Mouse (Mus musculus) hindbrain, embryonic 14.5 days (tissue): ENCODE data around the gene Ccl24. TPM values are rescaled to one million over a fixed set of nuclear protein-coding genes. Genes with fewer than 3 reads are reported as not detected.

Experiments used
- ATAC-seq: fragments of 200-750 bp; cut with Nextera tagmentation; 2 replicates; pipeline ENCODE4 v1.8.0; 2017; ENCODE audit warnings: moderate number of reproducible peaks, mild to moderate bottlenecking, moderate TSS enrichment, moderate library complexity; ENCODE audit not compliant: low FRiP score
- DNase-seq: peaks from one replicate; pipeline ENCODE4 v3.0.0-alpha.2; 2015; ENCODE audit warnings: low spot score
- H3K27ac ChIP-seq: fragments of 300-500 bp; sonication (generic); 2 replicates; pipeline ENCODE4 v1.5.1; 2014; ENCODE audit warnings: mild to moderate bottlenecking, moderate library complexity
- H3K27me3 ChIP-seq: fragments of 300-500 bp; sonication (generic); 2 replicates; pipeline ENCODE4 v1.6.1; 2014; ENCODE audit warnings: mild to moderate bottlenecking, low read length, mixed read lengths; ENCODE audit not compliant: control insufficient read depth, insufficient read depth
- H3K36me3 ChIP-seq: fragments of 300-500 bp; sonication (generic); replicated peaks from 2 replicates; pipeline ENCODE4 v1.6.1; 2014; ENCODE audit not compliant: control insufficient read depth, insufficient read depth
- H3K4me1 ChIP-seq: fragments of 300-500 bp; sonication (generic); replicated peaks from 2 replicates; pipeline ENCODE4 v1.6.1; 2014; ENCODE audit warnings: antibody characterized with exemption, low read length, mixed read lengths; ENCODE audit not compliant: control insufficient read depth, insufficient read depth
- H3K4me2 ChIP-seq: fragments of 300-500 bp; sonication (generic); replicated peaks from 2 replicates; pipeline ENCODE4 v1.6.1; 2014; ENCODE audit warnings: mild to moderate bottlenecking, moderate library complexity
- H3K4me3 ChIP-seq: fragments of 300-500 bp; sonication (generic); replicated peaks from 2 replicates; pipeline ENCODE4 v1.5.1; 2014; ENCODE audit warnings: mild to moderate bottlenecking, low read length
- H3K9ac ChIP-seq: fragments of 300-500 bp; sonication (generic); 2 replicates; pipeline ENCODE4 v1.6.1; 2014
- H3K9me3 ChIP-seq: fragments of 300-500 bp; sonication (generic); 2 replicates; pipeline ENCODE4 v1.6.1; 2016; ENCODE audit warnings: low read length; ENCODE audit not compliant: control insufficient read depth
- WGBS: fragments of 180-500 bp; shearing (Covaris S2); extraction: QIAGEN DNeasy Blood & Tissue Kit; methylation state at CpG from one replicate; pipeline ENCODE4 v1.1.7; 2014; 5-methylcytosine and 5-hydroxymethylcytosine counted together
- polyA plus RNA-seq: library from polyadenylated mRNA; unstranded; fragments of >200 nt; fragmentation: Nextera tagmentation; extraction: Ambion mirVana; gene quantifications from 2 replicates; pipeline ENCODE4 v1.2.1, GENCODE M21; 2014

The Ccl24 gene
- polyA plus RNA-seq, 1 experiment from 2014 or later = 2.9 TPM

DNA sequence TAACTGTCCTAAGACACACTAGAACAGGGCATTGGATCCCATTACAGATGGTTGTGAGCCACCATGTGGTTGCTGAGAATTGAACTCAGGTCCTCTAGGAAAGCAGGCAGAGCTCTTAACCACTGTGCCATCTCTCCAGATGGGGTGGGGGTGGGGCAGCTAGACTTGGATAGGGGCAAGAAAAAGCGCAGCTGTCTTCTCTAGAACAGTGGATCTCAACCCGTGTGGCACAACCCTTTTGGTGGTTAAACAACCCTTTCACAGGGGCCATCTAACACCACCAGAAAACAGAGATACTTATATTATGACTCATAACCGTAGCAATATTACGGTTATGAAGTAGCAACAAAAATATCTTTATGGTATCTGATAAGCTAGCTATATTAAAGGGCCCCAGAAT, 14.9 kb upstream of the Ccl24 start:
- Histone ChIP-seq H3K4me3 (no peak overlapping the region), H3K4me2 (no peak overlapping the region), H3K36me3 (no peaks in the 10 kb centered on the region), H3K4me1 (no peaks in the 10 kb centered on the region), H3K9me3 (peaks cover 7% of the 10 kb centered on the region), H3K27me3 (no peaks in the 10 kb centered on the region), H3K9ac (no peak overlapping the region), H3K27ac (no peak overlapping the region)
- ATAC-seq (no peak), DNase-seq (no peak)
- 86% methylated on average over 4 of the region's 4 CpGs for WGBS

DNA sequence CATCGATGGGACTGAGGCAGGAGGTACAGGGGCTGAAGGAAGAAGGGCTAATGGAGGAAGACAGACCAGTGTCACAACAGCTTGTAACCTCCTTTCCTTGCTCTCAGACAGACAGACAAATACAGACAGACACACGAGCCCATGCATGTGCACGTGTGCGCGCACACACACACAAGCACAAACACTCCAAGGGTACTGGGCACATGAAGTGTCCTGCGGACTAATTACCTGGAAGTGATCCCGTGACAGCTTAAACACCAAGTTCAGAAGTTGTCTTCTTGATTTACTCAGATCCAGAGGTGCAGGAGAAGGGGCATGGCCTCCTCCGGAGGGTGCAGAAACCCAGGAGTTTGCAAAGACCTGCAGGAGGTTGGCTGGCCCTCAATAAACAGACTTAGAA, 12.8 kb upstream of the Ccl24 start:
- H3K4me2 ChIP-seq = no peak overlapping the region
- no peak overlapping the region for H3K27ac ChIP-seq
- ATAC-seq (no peak), DNase-seq (no peak)
- H3K4me3 ChIP-seq = no peak overlapping the region
- H3K36me3 ChIP-seq = no peaks in the 10 kb centered on the region
- no peaks in the 10 kb centered on the region for H3K9me3 ChIP-seq
- no peaks in the 10 kb centered on the region for H3K4me1 ChIP-seq
- no peak overlapping the region for H3K9ac ChIP-seq
- 94% methylated on average over 8 of the region's 8 CpGs for WGBS
- H3K27me3 ChIP-seq = no peaks in the 10 kb centered on the region

DNA sequence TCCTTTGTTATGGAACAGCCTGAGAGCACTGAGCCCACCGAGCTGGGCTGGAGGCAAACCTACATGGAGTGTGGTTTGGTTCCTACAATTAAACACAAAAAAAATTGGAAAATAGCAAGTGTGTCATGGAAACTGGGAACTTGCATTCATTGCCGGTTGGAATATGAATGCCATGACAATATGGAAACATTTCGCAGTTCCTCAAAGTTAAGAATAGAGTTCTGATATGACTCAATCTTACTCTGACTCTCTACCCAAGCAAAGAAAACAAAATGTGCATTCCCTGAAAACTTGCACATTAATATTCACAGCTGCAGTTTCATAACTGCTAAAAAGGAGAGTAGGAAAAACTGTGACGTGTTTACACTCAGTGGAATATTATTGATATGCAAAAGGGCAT, 9.5 kb upstream of the Ccl24 start:
- Histone ChIP-seq H3K4me2 (no peak overlapping the region), H3K9ac (no peak overlapping the region), H3K4me1 (no peaks in the 10 kb centered on the region), H3K27ac (no peak overlapping the region), H3K36me3 (no peaks in the 10 kb centered on the region), H3K4me3 (no peak overlapping the region), H3K27me3 (no peaks in the 10 kb centered on the region), H3K9me3 (no peaks in the 10 kb centered on the region)
- DNase-seq (no peak), ATAC-seq (no peak)
- WGBS = 91% methylated on average over 4 of the region's 4 CpGs

DNA sequence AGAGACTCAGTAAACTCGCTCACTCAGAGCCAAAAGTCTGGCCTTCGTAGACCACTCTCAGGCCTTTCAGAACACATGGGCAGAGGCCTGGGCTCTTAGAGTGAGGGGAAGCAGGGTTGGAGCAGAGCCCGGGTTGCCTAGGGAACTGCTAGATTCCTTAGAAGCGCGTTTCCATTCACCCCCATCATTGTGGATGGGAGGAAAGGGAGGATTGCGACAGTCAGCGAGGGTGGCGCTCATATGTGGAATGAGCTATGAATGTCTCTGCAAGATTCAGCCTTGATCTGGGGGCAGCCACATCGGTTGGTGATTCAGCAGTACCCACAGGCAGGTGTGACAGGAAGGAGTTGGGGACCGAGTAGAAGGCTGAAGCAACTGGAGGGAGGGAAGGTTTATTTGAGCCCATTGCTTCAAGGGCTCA, 6.5 kb upstream of the Ccl24 start:
- H3K27me3 ChIP-seq = no peaks in the 10 kb centered on the region
- no peak overlapping the region for H3K27ac ChIP-seq
- no peak overlapping the region for H3K4me3 ChIP-seq
- H3K36me3 ChIP-seq = no peaks in the 10 kb centered on the region
- H3K9ac ChIP-seq = no peak overlapping the region
- H3K4me1 ChIP-seq = no peaks in the 10 kb centered on the region
- WGBS = 76% methylated on average over 10 of the region's 10 CpGs
- H3K9me3 ChIP-seq = no peaks in the 10 kb centered on the region
- DNase-seq (peak; percentile 33), ATAC-seq (no peak)
- H3K4me2 ChIP-seq = no peak overlapping the region

DNA sequence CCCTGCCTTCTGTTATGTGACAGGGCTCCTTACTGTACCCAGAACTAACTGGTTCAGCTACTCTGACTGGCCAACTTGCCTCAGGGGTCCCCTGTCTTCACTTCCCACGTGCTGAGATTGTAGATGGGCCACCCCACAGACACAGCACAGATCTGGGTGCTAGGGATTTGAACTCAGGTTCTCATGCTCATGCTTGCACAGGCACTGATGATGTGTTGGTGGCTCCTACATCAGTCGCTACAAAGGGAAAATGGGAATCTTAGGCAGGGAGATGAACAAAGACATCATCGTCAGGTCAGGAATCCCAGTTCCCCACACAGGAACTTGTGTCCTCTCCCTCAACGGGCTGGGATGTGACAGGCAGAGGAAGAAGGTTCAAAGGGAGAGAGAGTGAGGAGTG, 3.2 kb upstream of the Ccl24 start:
- no peaks in the 10 kb centered on the region for H3K36me3 ChIP-seq

DNA sequence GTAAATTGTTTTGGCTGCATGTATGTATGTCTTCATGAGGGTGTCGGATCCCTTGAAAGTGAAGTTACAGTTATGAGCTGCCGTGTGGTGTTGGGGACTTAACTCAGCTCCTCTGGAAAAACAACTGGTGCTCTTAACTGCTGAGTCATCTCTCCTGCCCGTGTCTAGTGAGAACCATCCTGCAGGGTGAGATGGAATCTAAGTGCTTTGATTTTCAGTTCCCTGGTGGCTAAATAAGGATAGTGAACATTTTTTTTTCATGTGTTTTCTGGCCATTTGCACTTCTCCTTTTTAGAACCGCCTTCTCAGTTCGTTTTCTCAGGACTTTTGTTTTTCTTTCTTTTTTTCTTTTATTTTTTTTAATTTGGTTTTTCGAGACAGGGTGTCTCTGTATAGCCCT, 4.2 kb downstream of the Ccl24 start:
- WGBS = 72% methylated on average over 6 of the region's 6 CpGs
- DNase-seq (no peak), ATAC-seq (no peak)
- Histone ChIP-seq H3K9ac (no peak overlapping the region), H3K4me1 (no peaks in the 10 kb centered on the region), H3K27ac (no peak overlapping the region), H3K9me3 (no peaks in the 10 kb centered on the region), H3K4me2 (no peak overlapping the region), H3K4me3 (no peak overlapping the region), H3K27me3 (no peaks in the 10 kb centered on the region), H3K36me3 (no peaks in the 10 kb centered on the region)

More for the DNA sequence above, 3.2 kb upstream of the Ccl24 start:
- ATAC-seq = no peak
- Histone ChIP-seq H3K4me3 (no peak overlapping the region), H3K9me3 (no peaks in the 10 kb centered on the region), H3K9ac (no peak overlapping the region), H3K4me1 (no peaks in the 10 kb centered on the region), H3K4me2 (no peak overlapping the region), H3K27ac (no peak overlapping the region), H3K27me3 (no peaks in the 10 kb centered on the region)
- DNase-seq = no peak
- 70% methylated on average over 4 of the region's 4 CpGs for WGBS

DNA sequence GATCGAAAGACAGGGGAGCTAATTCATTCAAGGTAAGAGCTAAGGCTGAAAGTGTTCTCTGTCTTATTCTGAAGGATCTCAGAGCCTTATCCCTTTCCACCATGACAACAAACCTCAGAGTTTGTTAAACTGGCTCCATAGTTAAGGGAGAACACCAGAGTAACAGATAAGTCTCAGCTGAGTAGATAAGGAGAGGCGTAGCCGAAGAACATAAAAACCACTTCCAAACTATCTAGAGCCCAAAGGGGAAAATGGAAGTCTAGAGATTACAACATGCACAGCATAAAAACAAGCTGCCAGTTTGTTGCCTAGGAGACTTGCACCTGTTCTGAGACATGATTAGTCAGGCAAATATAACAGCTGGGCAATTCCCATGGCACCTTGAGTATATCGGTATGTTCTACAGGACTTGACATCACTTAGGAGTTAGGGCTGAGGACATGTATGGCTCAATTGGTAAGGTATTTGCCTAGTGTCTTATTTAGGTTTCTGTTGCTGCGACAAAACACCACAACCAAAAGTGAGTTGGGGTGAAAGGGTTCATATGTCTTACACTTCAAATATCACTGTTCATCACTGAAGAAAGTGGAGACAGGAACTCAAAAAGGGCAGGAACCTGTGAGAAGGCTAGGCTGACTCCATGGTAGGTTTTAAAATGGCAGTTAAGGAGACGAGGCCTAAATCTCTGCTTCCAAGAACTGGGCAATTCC, 5.1 kb downstream of the Ccl24 start:
- DNase-seq = no peak
- Histone ChIP-seq H3K27ac (no peak overlapping the region), H3K9ac (no peak overlapping the region), H3K4me3 (no peak overlapping the region), H3K36me3 (no peaks in the 10 kb centered on the region), H3K27me3 (no peaks in the 10 kb centered on the region), H3K9me3 (no peaks in the 10 kb centered on the region), H3K4me2 (no peak overlapping the region), H3K4me1 (no peaks in the 10 kb centered on the region)
- WGBS = 84% methylated on average over 6 of the region's 6 CpGs
- no peak for ATAC-seq

DNA sequence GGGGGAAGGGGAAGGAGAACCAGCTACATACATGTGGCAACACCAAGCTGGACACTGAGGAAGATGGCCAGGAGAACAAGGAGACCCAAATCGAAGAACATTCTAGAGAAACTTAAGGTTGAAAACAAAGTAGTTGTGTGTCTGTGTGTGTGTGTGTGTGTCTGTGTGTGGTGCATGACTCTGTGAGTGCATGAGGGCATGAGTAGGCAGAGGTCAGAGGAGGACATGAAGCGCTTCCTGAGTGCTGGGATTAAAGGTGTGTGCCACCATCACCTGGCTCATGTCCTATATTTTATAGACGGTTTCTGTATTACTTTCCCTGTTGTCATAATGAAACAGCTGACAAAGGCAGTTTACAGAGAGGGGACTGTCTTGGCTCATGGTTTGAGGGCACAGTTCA, 9.4 kb downstream of the Ccl24 start, which contains the start of gene Ccl26:
TSS of gene Ccl26 (minus strand) at position 101 of the 400 bp plus-strand sequence.
- Histone ChIP-seq H3K4me1 (no peaks in the 10 kb centered on the region), H3K36me3 (no peaks in the 10 kb centered on the region), H3K27ac (no peak within 1 kb of the TSS), H3K27me3 (no peaks in the 10 kb centered on the region), H3K9me3 (no peaks in the 10 kb centered on the region), H3K4me2 (no peak within 1 kb of the TSS), H3K4me3 (no peak within 1 kb of the TSS), H3K9ac (no peak within 1 kb of the TSS)
- ATAC-seq (no peak), DNase-seq (no peak)
- 91% methylated on average over 3 of the region's 3 CpGs for WGBS

DNA sequence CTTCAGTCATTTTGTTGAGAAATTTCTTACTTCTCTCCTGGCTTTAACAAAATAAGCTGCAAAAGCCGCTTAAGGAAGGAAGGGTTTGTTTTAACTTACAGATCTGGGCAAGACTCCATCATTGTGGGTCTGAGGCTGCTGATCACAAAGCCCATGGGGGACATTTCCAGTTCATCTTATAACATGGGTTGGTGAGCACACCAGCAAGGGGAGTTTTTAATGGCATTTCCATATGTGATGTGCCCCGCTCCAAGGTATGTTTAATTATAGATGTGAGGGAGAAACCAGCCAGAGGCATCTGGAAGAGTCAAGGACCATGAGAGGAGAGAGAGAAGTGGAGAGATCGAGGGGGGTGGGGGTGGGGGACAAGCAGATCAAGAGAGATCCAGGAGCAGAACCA, 15.2 kb downstream of the Ccl24 start:
- no peaks in the 10 kb centered on the region for H3K27me3 ChIP-seq
- peak overlapping the region; percentile 73 for H3K27ac ChIP-seq
- ATAC-seq (no peak), DNase-seq (no peak)
- 59% methylated on average over 3 of the region's 3 CpGs for WGBS
- no peaks in the 10 kb centered on the region for H3K36me3 ChIP-seq
- no peak overlapping the region for H3K4me3 ChIP-seq
- no peak overlapping the region for H3K9ac ChIP-seq
- no peak overlapping the region for H3K4me2 ChIP-seq
- H3K9me3 ChIP-seq = no peaks in the 10 kb centered on the region
- H3K4me1 ChIP-seq = no peaks in the 10 kb centered on the region

DNA sequence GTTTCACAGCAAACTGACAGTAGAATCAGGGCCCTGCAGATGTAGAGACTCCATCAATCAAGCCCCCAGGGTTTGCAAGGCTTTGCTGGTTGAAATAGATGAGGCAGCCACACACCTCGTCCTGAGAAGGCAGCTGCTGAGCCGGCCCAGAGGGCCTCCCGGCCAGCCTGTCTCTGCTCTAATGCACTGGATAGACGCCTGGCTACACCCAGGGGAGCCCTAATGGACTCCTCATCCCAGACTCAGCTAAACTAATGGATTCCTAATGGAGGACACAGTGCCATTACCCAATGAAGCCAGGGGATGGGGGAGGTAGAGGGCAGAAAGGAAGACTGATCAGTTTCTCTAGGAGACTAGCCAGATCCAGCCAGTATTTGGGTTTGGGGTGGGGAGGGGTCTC, 15.8 kb downstream of the Ccl24 start:
- Histone ChIP-seq H3K36me3 (no peaks in the 10 kb centered on the region), H3K9ac (no peak overlapping the region), H3K27me3 (no peaks in the 10 kb centered on the region), H3K27ac (peak overlapping the region; percentile 73), H3K4me3 (no peak overlapping the region), H3K4me2 (no peak overlapping the region), H3K9me3 (no peaks in the 10 kb centered on the region), H3K4me1 (no peaks in the 10 kb centered on the region)
- WGBS = 17% methylated on average over 4 of the region's 4 CpGs
- ATAC-seq = peak; percentile 78
- peak; percentile 31 for DNase-seq
